Mouse (Mus musculus): Measurements from ENCODE around the gene Pwp2.

DNA sequence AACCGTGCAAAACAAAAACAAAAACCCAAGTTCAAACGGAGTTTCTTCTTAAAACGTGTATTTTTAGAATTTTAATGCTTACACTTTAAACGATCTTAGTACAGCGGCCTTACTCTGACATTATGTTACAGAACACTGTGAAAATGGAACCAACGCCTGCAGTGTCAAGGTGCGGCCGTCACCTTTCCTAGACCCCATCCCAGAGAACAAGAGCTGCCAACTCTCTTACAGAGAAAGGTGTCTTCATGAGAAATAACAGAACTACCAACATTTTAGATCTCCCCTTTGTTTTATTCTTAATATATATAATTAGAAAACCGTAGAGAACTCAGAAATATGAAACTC is 404 bp upstream of the Pwp2 start:
- TF ChIP-seq CTCF (conservative IDR thresholded peaks at IDR 0.05; ENCODE audit: insufficient read depth, insufficient read length, low read depth, low read length): no peak
- TF ChIP-seq POLR2A (IDR thresholded peaks at IDR 0.05; ENCODE audit: low read depth, low read length): no peak

Data from kidney, adult 2 months (tissue).